Mouse (Mus musculus): ENCODE results near the gene Pcyt2.

Pcyt2 gene

DNA sequence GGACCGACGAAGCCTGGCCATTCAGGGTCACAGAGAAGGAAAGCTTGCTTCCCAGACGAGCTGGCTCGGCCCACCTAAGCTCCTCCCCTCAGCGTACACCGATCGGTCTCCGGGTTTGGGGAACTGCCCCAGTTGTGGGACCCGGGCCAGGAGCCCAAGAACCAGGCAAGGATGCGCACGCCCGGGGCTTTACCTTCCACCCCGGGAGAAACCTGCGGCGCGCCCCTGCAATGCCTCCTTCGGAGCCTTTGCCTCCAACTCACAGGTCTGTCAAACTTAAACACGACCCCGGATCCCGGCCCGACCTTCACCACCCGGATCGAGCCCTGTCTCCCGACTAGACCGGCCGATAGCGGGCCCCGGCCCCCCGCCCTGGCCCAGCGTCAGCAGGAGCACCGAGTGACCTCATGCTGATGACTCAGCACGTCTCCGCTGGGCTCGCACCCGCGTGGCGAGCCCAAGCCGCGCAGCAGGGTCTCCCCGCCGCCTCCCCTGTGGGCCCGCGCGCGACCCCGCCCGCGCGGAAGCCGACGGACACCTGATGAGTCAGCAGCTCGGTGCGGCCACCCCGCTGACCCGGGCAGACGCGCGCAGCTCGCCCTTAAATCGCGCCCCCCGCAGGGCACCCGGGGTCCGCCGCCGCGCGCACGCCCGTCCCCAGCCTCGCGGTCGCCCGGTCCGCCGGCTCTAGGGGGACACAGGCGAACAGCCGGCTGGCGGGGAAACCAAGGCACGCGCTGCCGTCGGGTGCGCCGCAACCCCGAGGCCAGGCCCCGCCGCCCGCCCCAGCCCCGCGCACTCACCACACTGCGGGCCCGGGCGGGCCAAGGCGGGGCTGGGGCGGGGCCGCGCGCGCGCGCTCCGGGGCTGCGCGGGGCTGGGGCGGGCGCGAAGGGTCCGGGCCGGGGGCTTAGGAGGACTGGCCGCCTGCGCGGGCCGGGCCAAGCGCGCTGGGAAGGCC is 15.1 kb upstream of the Pcyt2 start:
- no peak for DNase-seq (ENCODE audit: low spot score)

DNA sequence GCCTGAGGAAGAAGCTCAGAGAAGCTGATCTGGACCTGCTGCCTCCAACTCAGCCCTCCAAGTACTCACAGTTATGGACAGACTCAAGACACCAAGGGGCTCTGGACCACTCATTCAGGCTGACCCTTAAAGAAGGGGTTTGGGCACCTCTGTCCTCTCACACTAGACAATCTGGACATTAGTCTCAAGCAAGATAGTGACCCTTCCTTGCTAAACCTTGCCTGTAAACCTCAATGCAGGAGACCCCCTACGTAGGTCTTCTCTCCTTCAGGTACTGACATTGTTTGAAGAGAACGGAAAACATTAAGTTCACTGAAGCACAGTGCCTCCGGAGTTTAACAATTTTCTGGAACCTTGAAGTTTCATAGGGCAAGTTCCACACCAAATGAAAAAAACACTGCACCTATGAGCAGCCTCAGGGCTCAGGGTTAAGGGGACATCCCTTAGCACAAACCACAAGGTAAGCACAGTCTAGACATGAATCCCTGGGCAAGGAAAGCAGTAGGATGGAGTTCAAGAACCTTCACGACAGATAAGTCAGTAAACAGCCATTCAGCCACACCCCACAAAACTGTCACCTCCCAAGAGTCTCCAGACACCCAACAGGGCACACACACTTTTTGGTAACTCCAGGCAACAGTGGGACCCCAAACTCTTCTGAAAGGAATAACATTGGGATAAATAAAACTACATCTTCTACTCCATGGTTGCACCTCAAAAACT is 14.2 kb upstream of the Pcyt2 start:
- no peak for DNase-seq (ENCODE audit: low spot score)

DNA sequence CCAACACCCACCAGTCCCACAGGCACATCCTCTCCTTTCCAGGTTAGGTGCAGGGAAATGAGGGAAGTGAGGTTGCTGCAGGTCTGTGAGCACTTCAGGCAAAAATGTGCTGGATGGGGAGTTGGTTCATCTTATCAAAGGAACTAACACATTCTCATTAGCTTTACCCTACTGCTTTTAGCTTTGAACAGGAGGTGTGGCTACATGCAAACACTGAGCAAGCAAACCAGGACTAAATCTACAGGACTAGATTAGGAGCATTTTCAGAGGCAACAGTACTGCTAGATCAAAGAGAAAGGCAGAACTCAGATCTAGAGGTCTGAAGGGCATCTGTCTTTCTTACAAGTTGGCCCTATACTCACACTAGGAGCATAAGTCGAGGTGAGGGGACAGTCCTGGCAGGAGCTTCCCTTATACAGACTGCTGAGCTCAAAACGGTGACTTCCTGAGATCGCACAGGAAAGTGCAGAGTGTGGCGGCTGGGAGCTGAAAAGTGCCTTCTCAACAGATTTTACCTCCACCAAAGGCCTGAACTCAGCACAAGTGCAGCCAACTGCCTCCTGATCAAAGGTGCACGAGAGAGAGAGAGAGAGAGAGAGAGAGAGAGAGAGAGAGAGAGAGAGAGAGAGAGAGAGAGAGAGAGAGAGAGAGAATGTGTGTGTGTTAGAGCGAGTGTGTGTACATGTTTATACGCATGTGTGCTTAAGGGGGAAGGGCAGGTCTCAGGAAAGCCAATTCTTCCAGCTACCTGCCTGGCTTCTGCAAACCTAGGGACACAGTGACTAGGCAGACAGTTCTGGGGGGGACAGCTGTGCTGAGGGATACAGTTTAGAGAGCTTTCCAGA is 13.4 kb upstream of the Pcyt2 start:
- DNase-seq (ENCODE audit: low spot score), result no peak

- no peak for DNase-seq (ENCODE audit: low spot score)
Measured at GRCm38 (mm10) chr11:120630401-120630871, 12.7 kb upstream of the Pcyt2 start.

DNA sequence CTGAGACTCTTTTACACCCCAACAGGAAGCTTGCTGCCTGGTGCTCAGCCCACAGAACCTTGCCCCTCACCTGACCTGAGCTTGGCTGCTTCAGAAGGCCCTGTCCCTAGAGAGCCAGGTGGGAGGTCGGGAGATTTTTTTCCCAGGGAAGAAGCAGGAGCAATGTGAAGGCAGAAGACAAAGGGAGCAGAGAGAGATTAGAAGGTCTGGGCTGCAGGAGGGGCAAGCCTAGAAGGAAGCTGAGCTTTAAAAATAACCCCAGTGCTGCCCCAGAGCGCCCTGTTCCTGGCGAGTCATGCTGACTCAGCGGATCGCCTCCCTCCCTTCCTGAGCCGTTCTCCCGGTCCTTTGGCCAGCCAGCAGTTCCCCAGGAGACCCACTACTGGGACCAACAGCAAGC is 12.2 kb upstream of the Pcyt2 start:
- no peak for DNase-seq (ENCODE audit: low spot score)

DNA sequence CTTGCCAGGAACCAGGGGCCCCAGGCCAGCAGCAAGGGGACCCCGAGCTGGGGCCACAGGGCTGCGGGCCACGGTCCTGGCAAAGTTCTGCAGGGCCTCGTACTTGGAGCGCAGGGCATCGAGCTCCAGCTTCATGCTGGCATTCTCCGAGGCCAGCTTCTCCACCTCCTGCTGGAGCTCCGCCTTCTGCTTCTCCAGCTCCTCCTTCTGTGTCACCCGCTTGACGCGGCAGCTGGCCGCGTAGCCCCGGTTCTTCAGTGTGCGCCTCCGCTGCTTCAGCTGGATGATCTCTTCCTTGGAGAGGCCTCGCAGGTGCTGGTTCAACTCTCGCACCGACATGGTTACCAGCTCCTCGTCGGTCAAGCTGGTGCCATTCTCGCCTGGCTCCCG is 11.6 kb upstream of the Pcyt2 start:
- no peak for DNase-seq (ENCODE audit: low spot score)

DNA sequence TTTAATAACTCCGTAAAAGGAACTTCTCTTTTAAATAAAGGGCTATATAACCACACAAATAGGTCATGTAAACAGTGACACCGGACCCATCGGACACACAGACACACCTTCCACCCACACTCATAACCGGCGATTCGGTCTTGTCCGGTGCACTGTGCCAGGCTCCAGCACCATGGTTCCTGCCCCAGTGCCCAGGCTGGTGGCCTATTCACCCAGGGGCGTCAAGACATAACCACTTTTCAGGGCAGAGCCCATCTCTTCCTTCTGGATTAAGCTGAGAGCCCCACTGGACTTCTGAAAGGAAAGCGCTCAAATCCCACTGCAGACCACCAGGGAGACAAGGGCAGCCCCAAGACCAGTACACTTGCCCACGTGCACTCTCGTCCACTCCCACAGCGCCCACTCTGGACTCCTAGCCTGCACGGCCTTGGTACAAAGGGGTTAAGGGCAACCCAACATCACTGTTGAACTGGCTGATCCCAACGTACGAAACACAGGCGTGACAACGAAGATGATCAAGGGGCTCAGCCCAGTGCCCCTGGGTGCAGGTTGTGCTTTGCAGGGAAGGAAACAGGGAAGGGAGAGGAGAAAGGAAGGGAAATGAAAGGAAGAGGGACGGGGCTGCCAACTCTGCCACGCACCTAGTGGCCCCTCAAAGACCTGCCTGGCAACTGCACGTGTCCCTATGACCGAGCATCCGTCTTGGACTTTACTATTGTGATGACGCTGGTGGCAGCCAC is 11.0 kb upstream of the Pcyt2 start:
- no peak for DNase-seq (ENCODE audit: low spot score)

DNA sequence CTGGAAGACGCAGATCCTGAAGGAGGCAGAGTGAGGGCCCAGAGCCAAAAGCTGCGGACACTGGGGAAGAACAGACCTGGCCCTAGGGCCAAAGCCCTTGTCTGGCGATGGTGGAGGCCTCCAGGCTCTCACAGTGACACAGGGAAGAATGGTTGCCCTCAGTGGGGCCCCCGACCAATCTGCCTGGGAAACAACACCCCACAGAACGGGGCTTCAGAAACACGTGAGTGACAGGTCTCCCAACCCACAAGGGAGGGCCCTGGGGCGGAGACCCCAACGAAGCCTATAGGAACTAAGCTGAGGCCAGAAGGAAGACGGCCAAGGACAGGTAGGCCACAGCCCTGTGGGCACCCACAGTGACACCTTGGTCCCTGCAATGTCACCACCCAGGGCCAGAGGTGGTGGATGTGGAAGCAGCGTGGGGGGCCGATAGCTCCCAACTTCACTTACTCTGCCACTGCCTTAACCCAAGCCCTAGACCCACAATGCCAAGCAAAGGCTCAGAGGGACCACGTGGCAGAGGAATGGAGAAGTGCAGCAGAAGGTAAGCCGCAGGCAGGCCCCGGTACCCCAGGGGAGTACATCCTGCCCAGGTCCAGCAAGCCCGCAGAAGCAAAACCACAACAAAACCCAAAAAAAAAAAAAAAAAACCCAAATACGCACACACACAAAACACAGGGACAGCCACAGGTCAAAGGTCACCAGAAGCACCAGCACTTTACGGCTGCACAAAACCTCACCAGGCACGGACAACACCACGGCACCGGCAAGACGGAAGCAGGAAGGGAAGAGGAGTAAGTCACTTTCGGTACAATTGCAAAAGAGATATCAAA is 9.9 kb upstream of the Pcyt2 start:
- DNase-seq (ENCODE audit: low spot score), result no peak

DNA sequence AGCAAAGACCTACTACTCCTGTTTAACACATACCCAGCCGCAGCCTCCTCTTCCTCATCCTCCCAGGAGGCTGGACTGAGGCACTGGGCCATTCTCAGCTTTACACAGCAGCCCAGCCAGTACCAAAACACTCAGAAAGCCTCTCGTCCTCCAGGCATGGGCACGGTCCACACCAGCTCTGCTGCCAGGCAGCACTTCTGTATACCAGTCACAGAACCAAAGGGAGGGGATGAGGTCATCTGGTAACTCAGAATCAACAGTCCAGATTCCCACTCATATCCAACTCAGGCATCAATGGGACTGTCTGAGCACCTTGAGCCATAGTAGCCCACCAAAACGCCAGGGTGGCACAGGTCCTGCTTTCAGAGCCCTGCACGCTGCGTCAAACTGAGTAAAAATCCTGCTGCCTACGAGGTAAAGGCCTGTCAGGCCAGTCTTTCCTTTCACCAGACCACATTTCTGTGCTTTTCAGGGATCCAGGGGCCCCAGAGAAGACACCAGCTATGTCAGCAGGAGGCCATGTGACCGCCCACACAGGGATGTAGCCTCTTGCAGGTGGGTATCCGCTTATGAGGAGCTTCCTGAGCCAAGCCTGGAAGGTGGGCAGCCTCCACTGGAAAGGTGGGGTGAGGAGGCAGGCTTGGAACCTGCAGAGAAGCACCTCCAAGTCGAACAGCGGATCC is 9.2 kb upstream of the Pcyt2 start:
- DNase-seq (ENCODE audit: low spot score), result no peak

- no peak for DNase-seq (ENCODE audit: low spot score)
Measured at GRCm38 (mm10) chr11:120625152-120625775, 7.5 kb upstream of the Pcyt2 start, which contains the start of gene Sirt7. Gene Sirt7, minus strand, starts transcription at chr11:120625240.

DNA sequence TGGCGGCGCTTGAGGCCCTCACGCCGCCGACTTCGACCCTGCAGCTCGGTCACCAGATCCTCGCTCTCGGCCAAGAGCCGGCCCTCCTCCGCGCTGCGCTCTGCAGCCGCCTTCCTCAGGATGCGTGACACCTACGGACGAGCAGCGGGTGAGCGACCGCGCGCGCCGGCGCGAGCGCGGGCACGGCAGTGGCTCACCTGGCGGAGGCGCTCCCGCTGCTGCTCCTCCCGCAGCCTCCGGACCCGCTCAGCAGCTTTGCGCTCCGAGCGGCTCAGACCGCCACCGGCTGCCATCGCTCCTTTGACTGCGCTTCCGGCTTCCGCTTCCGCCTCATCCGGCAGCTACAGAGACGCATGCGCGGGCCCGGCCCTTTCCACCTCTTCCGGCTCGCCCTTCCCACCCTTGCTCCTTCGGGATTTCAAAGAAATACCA is 7.0 kb upstream of the Pcyt2 start:
- peak; percentile 49 for DNase-seq (ENCODE audit: low spot score)

DNA sequence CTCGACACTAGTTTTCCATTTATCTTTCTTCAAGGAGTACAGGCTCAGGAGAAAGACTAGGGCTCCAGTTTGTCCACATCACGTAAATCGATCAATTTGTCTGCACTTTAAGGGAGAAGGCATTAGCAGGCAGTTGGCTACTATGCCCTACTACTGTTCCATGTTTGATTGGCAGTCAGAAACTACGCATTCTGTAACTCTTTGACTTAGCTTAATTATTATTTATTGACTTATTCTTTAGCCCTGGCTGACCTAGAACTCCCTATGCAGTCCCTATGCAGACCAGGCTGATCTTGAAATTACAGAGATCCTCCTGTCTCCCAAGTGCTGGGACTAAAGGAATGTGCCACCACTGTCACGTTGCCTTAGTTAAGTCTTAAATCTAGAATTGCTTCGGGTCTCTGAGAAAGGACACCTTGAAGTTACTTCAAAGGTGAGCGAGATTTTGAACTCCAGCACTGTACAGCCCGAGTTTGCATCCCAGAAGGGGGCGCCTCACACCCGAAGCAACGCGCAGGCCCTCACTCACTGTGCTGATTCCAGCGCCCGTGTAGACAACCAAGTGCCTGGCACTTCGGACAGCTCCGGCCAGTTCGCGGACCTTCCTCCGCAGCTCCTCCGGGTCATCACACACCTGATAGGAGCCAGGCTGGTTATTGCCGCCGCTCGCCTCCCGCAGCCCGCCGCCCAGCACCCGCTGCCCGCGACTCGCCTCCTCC is 6.4 kb upstream of the Pcyt2 start:
- DNase-seq (ENCODE audit: low spot score), result no peak

DNA sequence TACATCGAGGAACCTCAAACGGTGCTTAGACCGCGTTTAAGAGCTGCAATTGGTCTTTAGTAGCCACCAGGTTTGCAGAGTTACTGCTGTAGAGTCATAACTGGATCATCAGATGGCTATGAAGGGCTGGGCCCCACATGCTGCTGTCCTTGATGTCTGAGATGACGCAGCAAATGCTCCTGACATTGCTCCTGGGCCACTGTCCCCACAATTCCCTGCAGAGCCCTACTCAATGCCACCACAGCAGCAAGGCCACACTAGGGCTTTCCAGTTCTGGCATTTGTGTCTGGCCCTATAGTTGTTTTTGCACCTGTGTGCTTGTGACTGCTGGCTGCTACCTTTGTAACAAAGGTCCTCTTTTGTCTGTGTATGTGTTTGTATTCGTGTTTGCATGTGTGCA is 5.1 kb upstream of the Pcyt2 start:
- no peak for DNase-seq (ENCODE audit: low spot score)

DNA sequence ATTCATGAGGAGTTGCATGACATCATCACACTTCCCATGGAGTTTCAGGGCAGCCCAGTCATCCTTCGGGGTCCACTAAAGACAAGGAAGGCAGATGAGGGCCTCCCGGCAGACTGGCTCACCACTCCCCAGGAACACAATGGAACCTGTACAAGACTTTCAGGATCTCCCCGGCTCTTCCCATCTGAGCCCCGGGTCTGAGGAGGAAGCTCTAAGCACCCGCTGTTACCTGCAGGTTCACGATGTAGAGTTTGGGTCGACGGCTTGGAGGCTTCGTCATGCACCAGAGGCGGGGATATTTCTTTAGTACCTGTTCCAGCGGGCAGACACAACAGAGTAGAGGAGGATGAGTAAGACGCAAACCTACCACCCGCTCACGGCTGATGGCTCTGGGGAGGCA is 2.5 kb upstream of the Pcyt2 start:
- no peak for DNase-seq (ENCODE audit: low spot score)

- no peak for DNase-seq (ENCODE audit: low spot score)
Measured at GRCm38 (mm10) chr11:120618619-120619535, 1.1 kb upstream of the Pcyt2 start.

- no peak for DNase-seq (ENCODE audit: low spot score)
Measured at GRCm38 (mm10) chr11:120616617-120617294, 980 bp downstream of the Pcyt2 start.

- no peak for DNase-seq (ENCODE audit: low spot score)
Measured at GRCm38 (mm10) chr11:120615606-120616203, 2.0 kb downstream of the Pcyt2 start.
